Mouse (Mus musculus): Measurements from ENCODE around the gene Dock1.

GRCm38 (mm10) chr7:134722955-134723354 lies 52.5 kb downstream of the Dock1 start:
- no peak for TF ChIP-seq POLR2A (IDR thresholded peaks at IDR 0.05; ENCODE audit: low read depth, low read length)
- no peak for TF ChIP-seq CTCF (IDR thresholded peaks at IDR 0.05; ENCODE audit: borderline replicate concordance, insufficient read depth, low read length)

All from embryonic fibroblast, embryonic 13.5 days (primary cell).